Mouse (Mus musculus) kidney, postnatal 14 days (tissue): ENCODE measurements around the gene Pdzd8.
A peak's percentile ranks its signal among the peaks of the same experiment; 100 is the strongest.

ENCODE experiments used
- DNase-seq: peaks from one replicate; pipeline ENCODE4 v3.0.0; 2022; ENCODE audit warnings: mixed read lengths

Gene Pdzd8

GRCm38 (mm10) chr19:59345658-59346283 is at the start of gene Pdzd8:
Gene Pdzd8 (minus strand): TSS chr19:59345780.
- DNase-seq, result peak; percentile 95

GRCm38 (mm10) chr19:59393777-59394441 is 48.3 kb upstream of the Pdzd8 start:
- DNase-seq, result no peak

GRCm38 (mm10) chr19:59388847-59389606 is 43.4 kb upstream of the Pdzd8 start:
- peak; percentile 66 for DNase-seq

GRCm38 (mm10) chr19:59388399-59388798 is 42.8 kb upstream of the Pdzd8 start:
- no peak for DNase-seq

GRCm38 (mm10) chr19:59387178-59387577 is 41.6 kb upstream of the Pdzd8 start:
- DNase-seq, result peak; percentile 35

- no peak for DNase-seq
Measured at GRCm38 (mm10) chr19:59384582-59385495, 39.3 kb upstream of the Pdzd8 start.

GRCm38 (mm10) chr19:59382416-59382917 is 36.9 kb upstream of the Pdzd8 start:
- no peak for DNase-seq

- no peak for DNase-seq
Measured at GRCm38 (mm10) chr19:59379995-59380394, 34.4 kb upstream of the Pdzd8 start.

- no peak for DNase-seq
Measured at GRCm38 (mm10) chr19:59376481-59376880, 30.9 kb upstream of the Pdzd8 start.

- no peak for DNase-seq
Measured at GRCm38 (mm10) chr19:59374940-59375339, 29.4 kb upstream of the Pdzd8 start.

GRCm38 (mm10) chr19:59372928-59373327 is 27.3 kb upstream of the Pdzd8 start:
- no peak for DNase-seq

GRCm38 (mm10) chr19:59371016-59371415 is 25.4 kb upstream of the Pdzd8 start:
- DNase-seq, result no peak

- DNase-seq, result no peak
Measured at GRCm38 (mm10) chr19:59367892-59368291, 22.3 kb upstream of the Pdzd8 start.

GRCm38 (mm10) chr19:59366724-59367123 is 21.1 kb upstream of the Pdzd8 start:
- no peak for DNase-seq

GRCm38 (mm10) chr19:59363666-59364065 is 18.1 kb upstream of the Pdzd8 start:
- DNase-seq, result no peak

GRCm38 (mm10) chr19:59362646-59363045 is 17.1 kb upstream of the Pdzd8 start:
- DNase-seq, result no peak

- DNase-seq, result no peak
Measured at GRCm38 (mm10) chr19:59360486-59360896, 14.9 kb upstream of the Pdzd8 start.

GRCm38 (mm10) chr19:59359202-59359601 is 13.6 kb upstream of the Pdzd8 start:
- no peak for DNase-seq

- no peak for DNase-seq
Measured at GRCm38 (mm10) chr19:59357878-59358277, 12.3 kb upstream of the Pdzd8 start.

GRCm38 (mm10) chr19:59356843-59357595 is 11.4 kb upstream of the Pdzd8 start:
- DNase-seq, result no peak

- no peak for DNase-seq
Measured at GRCm38 (mm10) chr19:59356388-59356787, 10.8 kb upstream of the Pdzd8 start.

GRCm38 (mm10) chr19:59354906-59355305 is 9.3 kb upstream of the Pdzd8 start:
- DNase-seq, result no peak
